15 mouse cellular contexts compared by ENCODE assay signal in genomic region chr15:41333165-41333564, GRCm38 (mm10).
"Had no signal": no experiment of that assay in that cellular context is flagged by ENCODE, and none has a peak within 500 bp of the region (broad histone marks: within the 10 kb centered on the region; RNA-seq: fewer than 3 reads in every experiment).

No protein-coding gene starts in this region.

- H3K4me1 ChIP-seq: limb, embryonic 10.5 days; midbrain, embryonic 10.5 days; neural tube, embryonic 15.5 days had no signal

- H3K9me3 ChIP-seq: limb, embryonic 10.5 days; midbrain, embryonic 10.5 days; neural tube, embryonic 15.5 days had no signal

- H3K36me3 ChIP-seq: limb, embryonic 10.5 days; midbrain, embryonic 10.5 days; neural tube, embryonic 15.5 days had no signal

- H3K27me3 ChIP-seq: neural tube, embryonic 15.5 days had no signal

- H3K4me3 ChIP-seq: left cerebral cortex, adult 2 months; limb, embryonic 10.5 days; midbrain, embryonic 10.5 days; myocyte; neural tube, embryonic 15.5 days had no signal

- DNase-seq: kidney, adult 11 months; kidney, adult 9 months; kidney, postnatal 36 days; lung, adult 2 months; lung, postnatal 36 days; midbrain, embryonic 14.5 days; thymus, postnatal 14 days had no signal

- H3K4me2 ChIP-seq: neural tube, embryonic 15.5 days had no signal

- ATAC-seq: lung, postnatal 0 days had no signal

- H3K9ac ChIP-seq: neural tube, embryonic 15.5 days had no signal

- H3K27ac ChIP-seq: kidney, postnatal 0 days; limb, embryonic 10.5 days; midbrain, embryonic 10.5 days; neural tube, embryonic 15.5 days; stomach, postnatal 0 days had no signal
